Mouse (Mus musculus) cerebellum, postnatal 25 days (tissue): ENCODE measurements around the gene Ankrd22.

Source experiments
- DNase-seq, 2 experiments: peaks; one replicate each; pipeline ENCODE4 v3.0.0; 2021; ENCODE audit warnings: mixed read lengths in 2 of 2

The Ankrd22 gene

GRCm38 (mm10) chr19:34180316-34180715 lies 14.5 kb upstream of the Ankrd22 start:
- no peak for DNase-seq

- no peak for DNase-seq
These were observed 13.3 kb upstream of the Ankrd22 start for GRCm38 (mm10) chr19:34179136-34179535.

- no peak for DNase-seq
These were observed 8.2 kb upstream of the Ankrd22 start for GRCm38 (mm10) chr19:34174004-34174403.

GRCm38 (mm10) chr19:34171167-34171566 lies 5.3 kb upstream of the Ankrd22 start:
- DNase-seq = no peak

- DNase-seq = no peak
These were observed 3.3 kb upstream of the Ankrd22 start for GRCm38 (mm10) chr19:34169121-34169520.

GRCm38 (mm10) chr19:34167896-34168661 lies 2.2 kb upstream of the Ankrd22 start:
- DNase-seq = no peak

GRCm38 (mm10) chr19:34166386-34166785 lies 533 bp upstream of the Ankrd22 start:
- no peak for DNase-seq

GRCm38 (mm10) chr19:34162693-34163092 lies 3.2 kb downstream of the Ankrd22 start:
- no peak for DNase-seq

GRCm38 (mm10) chr19:34153263-34154144 lies 12.3 kb downstream of the Ankrd22 start:
- no peak for DNase-seq

GRCm38 (mm10) chr19:34151909-34152308 lies 13.9 kb downstream of the Ankrd22 start:
- peak in 1 of 2 experiments; percentile 2 for DNase-seq

- DNase-seq = no peak
These were observed 17.4 kb downstream of the Ankrd22 start for GRCm38 (mm10) chr19:34148421-34148820.

GRCm38 (mm10) chr19:34139431-34140046 lies 26.3 kb downstream of the Ankrd22 start:
- no peak for DNase-seq

- no peak for DNase-seq
These were observed 27.0 kb downstream of the Ankrd22 start for GRCm38 (mm10) chr19:34138720-34139430.

- no peak for DNase-seq
These were observed 45.6 kb downstream of the Ankrd22 start for GRCm38 (mm10) chr19:34120107-34120731.

- no peak for DNase-seq
These were observed 46.2 kb downstream of the Ankrd22 start for GRCm38 (mm10) chr19:34119653-34120052.

- no peak for DNase-seq
These were observed 46.8 kb downstream of the Ankrd22 start for GRCm38 (mm10) chr19:34119102-34119501.

- no peak for DNase-seq
These were observed 61.0 kb downstream of the Ankrd22 start for GRCm38 (mm10) chr19:34104841-34105240.

- DNase-seq = no peak
These were observed 64.0 kb downstream of the Ankrd22 start for GRCm38 (mm10) chr19:34101888-34102287.

GRCm38 (mm10) chr19:34100633-34101032 lies 65.2 kb downstream of the Ankrd22 start, which contains the start of gene Lipm:
Lipm (plus strand) TSS chr19:34100933.
- DNase-seq = no peak

GRCm38 (mm10) chr19:34096228-34096627 lies 69.6 kb downstream of the Ankrd22 start:
- no peak for DNase-seq

- DNase-seq = no peak
These were observed 70.5 kb downstream of the Ankrd22 start for GRCm38 (mm10) chr19:34095381-34095780.
